Mouse (Mus musculus): ENCODE data around the gene Asgr2.
"Not testable (repeated sequence)": the region's sequence is repeated elsewhere in the genome, so short reads cannot be mapped to it uniquely, and the experiment has no call there.

Asgr2 gene

DNA sequence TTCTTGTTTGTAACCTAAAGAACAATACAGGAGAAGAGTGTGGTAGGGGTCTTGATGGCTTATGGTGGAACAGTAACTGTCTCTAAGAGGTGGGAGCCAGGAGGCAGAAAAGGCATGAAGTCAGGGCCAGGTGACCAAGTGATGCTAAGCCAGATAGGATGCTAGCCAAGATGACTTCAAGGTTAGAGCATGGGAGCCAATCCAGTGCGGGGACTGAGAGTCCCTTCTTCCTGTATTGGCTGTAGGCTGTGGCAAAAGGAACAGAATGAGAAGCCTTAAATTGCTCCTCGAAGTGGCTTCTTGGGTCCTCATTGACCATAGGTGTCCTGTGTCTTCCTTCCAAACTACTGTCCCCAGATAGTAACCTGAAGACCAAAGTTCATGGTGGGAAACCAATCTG, 6.7 kb downstream of the Asgr2 start:
- DNase-seq, result no peak

DNA sequence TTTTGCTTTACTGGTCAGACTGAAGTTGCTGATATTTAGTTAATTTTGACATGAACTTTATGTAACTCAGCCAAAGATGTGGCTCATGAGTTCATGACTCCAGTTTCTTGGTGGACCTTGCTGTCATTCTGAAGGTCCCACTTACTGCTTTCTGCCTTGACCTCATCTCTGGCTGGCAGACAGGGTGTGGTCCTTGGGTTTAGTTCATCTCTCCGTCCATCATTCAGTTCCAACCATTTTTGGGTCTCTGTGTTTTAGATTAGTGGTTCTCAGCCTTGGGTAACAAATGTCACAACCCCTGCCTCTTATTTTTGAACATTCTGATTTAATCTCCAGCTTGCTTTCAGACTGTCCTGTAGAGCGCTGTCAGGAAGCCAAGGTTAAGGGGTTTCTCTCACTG, 7.4 kb downstream of the Asgr2 start:
- DNase-seq, result no peak

DNA sequence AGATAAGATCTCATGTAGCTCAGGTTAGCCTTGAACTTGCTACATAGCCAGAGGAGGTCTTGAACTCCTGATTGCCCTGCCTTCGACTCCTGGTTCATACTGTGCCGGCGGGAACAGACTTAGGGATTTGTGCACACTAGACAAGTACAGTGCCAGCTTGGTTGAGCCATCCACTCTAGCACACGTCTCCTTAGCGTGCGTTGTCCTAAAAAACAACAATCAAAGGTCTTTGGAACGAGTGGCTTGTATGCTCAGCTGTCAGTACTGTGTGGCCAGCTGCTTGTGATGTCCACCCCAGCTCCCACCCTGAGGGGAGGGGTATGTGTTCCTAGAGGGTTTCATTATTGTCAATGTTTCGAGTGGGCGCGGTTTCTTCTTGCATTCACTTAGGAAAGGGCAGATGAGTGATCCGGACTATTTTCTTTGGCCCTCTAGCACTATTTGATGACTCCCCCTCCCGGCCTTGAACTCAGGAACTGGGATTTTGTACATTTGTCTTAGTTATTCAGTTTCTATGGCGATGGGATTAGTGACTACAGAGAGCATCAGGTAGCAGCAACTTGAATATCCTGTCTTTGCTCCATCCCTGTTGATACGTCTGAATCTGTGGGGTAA, 11.4 kb downstream of the Asgr2 start:
- DNase-seq, result no peak

DNA sequence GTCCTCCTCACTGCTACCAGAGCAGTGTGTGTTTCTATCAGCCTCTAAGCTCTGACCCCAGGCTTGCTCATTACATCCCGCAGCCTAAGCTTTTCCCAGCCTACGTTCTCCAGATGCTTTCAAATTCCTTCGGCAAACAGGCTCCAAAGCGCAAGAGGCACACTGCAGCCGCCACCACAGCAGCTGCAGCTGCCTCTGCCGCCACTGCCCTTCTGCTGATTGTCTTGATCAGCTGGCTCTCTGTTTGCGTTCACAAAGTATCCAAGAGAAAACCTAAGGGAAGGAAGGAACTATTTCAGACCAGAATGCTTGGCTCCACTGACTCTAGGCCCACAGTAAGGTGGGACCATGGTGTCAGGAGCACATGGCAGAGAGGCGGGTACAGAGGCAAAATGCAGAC, 14.6 kb downstream of the Asgr2 start:
- no peak for DNase-seq

DNA sequence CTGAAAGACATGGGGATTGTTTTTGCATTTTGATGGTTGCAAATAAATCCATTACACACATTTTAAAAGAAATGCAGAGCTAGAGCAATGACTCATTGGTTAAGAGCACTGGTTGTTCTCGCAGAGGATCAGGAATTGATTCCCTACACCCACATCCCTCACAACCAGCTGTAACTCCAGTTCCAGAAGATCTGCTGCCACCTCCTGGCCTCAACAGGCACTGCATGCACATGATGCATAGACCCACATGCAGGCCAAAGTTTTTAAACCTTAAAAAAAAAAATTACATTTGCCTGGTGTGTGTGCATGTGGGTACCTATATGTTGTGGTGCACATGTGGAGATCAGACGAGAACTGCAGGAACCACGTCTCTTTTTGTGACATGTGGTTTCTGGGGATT, 17.7 kb downstream of the Asgr2 start:
- DNase-seq, result peak; percentile 33

DNA sequence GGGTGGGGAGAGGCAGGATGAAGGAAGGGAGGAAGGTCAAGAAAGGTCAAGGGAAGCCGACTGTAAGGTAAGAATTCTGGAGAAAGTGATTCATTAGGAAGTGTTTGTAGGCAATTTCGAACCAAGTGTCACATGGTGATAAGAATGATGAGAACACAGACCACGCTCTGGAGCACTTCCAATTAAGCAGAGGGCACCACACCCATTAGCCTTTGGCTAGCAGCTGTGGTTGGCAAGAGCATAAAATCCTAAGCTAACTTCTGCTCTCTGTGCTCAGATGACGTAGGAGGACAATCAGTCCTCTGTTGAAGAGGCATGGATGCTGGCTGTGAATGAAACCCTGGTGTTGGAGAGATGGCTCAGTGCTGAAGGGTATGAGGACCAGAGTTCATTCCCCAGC, 22.1 kb downstream of the Asgr2 start:
- no peak for DNase-seq

DNA sequence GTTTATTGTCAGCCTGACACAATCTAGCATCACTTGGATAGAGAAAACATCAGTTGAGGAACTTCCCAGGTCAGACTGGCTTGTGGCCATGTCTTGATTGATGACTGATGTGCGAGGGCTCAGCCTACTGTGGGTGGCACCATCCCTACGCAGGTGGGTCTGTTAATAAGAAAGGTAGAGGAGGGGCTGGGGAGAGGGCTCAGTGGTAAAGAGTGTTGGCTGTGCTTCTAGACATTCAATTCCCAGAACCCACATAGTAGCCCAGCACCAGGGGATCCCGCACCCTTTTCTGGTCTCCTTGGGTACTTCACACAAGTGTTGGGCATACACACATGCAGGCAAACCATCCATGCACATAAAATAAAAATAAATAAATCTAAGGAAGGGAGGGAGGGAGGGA, 23.5 kb downstream of the Asgr2 start:
- DNase-seq, result no peak

DNA sequence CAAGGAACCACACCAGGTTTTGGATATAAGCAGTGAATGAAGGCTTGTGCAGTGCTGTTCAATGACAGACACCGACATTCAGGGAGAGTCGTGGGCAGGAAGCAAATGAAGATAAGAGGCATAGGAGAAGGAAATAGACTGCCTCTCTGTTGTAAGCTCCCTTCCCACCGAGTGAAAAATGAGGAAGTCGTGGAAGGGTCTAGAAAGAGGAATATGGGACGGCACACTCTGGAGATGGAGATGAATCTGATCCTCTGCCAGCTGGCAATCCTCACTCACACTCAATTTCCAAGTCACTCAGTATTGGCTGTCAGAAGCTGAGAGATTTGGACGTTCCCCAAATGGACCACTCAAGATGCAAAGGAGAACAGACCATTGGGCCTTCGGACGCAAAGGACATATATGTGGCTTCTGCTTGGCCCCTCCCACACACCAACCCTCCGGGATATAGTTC, 37.5 kb downstream of the Asgr2 start, which contains the start of gene Mgl2:
TSS of gene Mgl2 (plus strand) at position 404 of the 454 bp plus-strand sequence.
- no peak for DNase-seq

DNA sequence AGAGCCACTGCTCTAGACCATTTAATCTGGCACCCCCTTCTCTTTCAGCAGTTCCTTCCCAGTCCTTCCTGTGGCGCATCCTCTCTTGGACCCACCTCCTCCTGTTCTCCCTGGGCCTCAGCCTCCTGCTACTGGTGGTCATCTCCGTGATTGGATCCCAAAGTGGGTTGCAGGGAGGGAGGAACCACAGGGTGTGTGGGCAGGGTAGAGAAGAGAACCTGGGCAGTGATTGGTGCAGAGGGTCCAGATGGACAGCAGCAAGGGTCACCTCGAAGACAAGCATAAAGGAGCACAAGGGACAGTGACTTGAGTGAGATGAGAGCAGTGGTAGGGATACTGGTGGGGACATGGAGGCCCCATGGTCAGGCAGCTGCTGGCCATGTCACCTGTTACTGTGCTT, 42.6 kb downstream of the Asgr2 start:
- not testable (repeated sequence) for DNase-seq

DNA sequence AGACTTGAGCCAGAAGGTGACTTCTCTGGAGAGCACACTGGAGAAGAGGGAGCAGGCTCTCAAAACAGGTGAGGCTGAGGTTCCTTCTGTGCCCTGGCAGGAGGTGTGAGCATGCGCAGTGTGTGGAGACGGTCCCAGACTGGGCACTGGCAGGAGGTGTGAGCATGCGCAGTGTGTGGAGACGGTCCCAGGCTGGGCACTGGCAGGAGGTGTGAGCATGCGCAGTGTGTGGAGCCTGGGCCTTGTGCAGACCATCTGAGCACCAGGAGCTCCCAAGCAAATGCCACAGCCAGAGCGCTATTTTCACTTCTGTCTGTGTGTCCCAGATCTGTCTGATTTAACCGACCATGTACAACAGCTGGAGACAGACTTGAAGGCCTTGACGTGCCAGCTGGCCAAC, 43.5 kb downstream of the Asgr2 start:
- DNase-seq, result not testable (repeated sequence)

DNA sequence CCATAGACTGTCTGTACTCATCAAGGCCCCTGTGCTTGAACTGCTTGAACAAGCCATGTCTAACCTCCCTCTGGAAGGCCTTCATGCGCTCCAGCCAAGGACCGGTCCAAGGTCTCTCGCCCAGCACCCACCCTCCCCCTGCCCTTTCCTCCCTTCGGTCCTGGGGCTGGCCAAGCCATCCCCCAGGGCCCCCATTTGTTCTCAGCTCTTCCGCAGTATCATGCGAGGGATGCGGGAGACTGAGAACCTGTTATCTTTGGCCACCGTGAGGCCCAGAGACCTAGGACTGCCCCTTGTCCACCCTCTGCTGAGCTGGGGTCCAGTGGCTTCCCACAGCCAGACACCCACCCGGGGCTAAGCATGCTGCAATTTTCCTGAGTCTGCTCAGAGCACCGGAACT, 46.7 kb downstream of the Asgr2 start:
- DNase-seq, result no peak

DNA sequence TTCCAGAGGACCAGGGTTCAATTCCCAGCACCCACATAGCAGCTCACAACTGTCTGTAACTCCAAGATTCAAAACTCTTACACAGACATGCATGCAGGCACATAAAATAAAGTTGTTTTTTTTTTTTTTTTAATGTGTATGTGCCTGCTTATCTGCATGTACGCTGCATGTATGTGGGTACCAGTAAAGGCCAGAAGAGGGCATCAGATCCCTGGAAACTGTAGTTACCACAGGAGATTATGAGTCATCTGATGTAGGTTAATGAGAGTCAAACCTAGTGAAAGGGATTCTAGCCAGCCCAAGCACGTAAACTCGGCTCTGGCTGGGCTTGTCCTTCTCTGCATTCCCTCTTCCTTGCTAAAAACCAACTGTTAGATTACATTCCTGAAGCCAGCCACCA, 58.6 kb downstream of the Asgr2 start:
- no peak for DNase-seq

Data from embryo, embryonic 11 days (tissue).